In the genomic region with DNA sequence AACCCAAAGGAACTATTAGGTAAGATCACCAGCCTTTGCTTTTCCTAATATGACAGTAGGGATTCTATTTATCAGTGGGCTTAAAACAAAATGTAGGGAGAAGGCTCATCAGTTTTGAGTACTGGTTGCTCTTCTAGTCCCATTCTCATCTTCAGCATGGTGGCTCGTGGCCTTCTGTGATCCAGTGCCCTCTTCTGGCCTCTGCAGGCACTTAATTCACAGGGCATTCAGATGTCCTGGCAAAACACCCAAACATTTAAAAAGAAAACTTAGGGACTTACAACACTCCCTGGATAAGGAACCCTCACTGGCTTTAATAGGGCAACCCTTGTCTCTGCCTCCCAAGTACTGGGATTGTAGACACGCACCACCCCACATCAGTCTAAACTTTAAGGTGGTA, we compare ENCODE assay signal across 22 mouse cellular contexts. TPM values are rescaled to one million over a fixed set of nuclear protein-coding genes. Genes with fewer than 3 reads are reported as not detected.
A peak's percentile ranks its signal among the peaks of the same experiment; 100 is the strongest.
DNase-seq lines count a peak whose midpoint lies in the region; TF ChIP-seq lines count a peak whose summit lies in the region.
"Had no signal": no experiment of that assay in that cellular context is flagged by ENCODE, and none has a peak within 500 bp of the region (broad histone marks: within the 10 kb centered on the region; RNA-seq: fewer than 3 reads in every experiment).

No protein-coding gene starts in this region.

- H3K27ac ChIP-seq in gastrocnemius, adult 2 months, result no peak overlapping the region
- H3K27ac ChIP-seq in layer of hippocampus, adult 2 months, result no peak overlapping the region
- H3K27ac ChIP-seq in bone marrow, adult 2 months (ENCODE audit: control insufficient read depth, insufficient read depth, low read depth, low read length, poor library complexity), result no peak overlapping the region
- H3K27ac ChIP-seq: embryonic facial prominence, embryonic 13.5 days; kidney, embryonic 15.5 days; left cerebral cortex, adult 2 months; limb, embryonic 10.5 days; midbrain, embryonic 10.5 days; neural tube, embryonic 13.5 days had no signal

- WGBS in bone marrow, adult 2 months, result 67% methylated on average over 2 of the region's 2 CpGs

- intact Hi-C loops in gastrocnemius, adult 2 months (cut with DNase I), result no loop called here

- no peak for DNase-seq in gastrocnemius, adult 2 months
- DNase-seq in gastrocnemius, postnatal 4 days (ENCODE audit: low spot score in 2 of 2), result no peak
- DNase-seq in layer of hippocampus, adult 2 months (ENCODE audit: low spot score in 2 of 2), result no peak
- DNase-seq in layer of hippocampus, adult 8-10 months (ENCODE audit: low spot score in 2 of 2), result no peak
- peak; percentile 51 for DNase-seq in 416B (ENCODE audit: low read depth)
- DNase-seq in adrenal gland, postnatal 25 days, result no peak
- no peak for DNase-seq in right cerebral cortex, postnatal 25 days
- DNase-seq: adrenal gland, adult 8-10 months; B cell, adult 2 months; cerebellum, adult 11-12 months; cerebellum, postnatal 36 days; gastrocnemius, postnatal 14 days; lung, postnatal 36 days; right cerebral cortex, postnatal 4 days; thymus, postnatal 36 days had no signal

- TF ChIP-seq POLR2A in bone marrow, adult 2 months (IDR thresholded peaks at IDR 0.05; ENCODE audit: borderline replicate concordance, control insufficient read depth, low read depth, low read length), result no peak

- no peaks in the 10 kb centered on the region for H3K4me1 ChIP-seq in bone marrow, adult 2 months (ENCODE audit: control insufficient read depth, insufficient read depth, low read length)
- H3K4me1 ChIP-seq: embryonic facial prominence, embryonic 13.5 days; kidney, embryonic 15.5 days; limb, embryonic 10.5 days; midbrain, embryonic 10.5 days; neural tube, embryonic 13.5 days had no signal

- H3K4me3 ChIP-seq in gastrocnemius, adult 2 months, result no peak overlapping the region
- no peak overlapping the region for H3K4me3 ChIP-seq in layer of hippocampus, adult 2 months
- H3K4me3 ChIP-seq in bone marrow, adult 2 months (replicated peaks; ENCODE audit: control insufficient read depth, low read depth, low read length), result no peak overlapping the region
- H3K4me3 ChIP-seq: embryonic facial prominence, embryonic 13.5 days; kidney, embryonic 15.5 days; left cerebral cortex, adult 2 months; limb, embryonic 10.5 days; midbrain, embryonic 10.5 days; neural tube, embryonic 13.5 days had no signal

- peak; percentile 16; the same call in 1 of the 2 replicates for TF ChIP-seq CTCF in gastrocnemius, adult 2 months (IDR thresholded peaks at IDR 0.05)
- TF ChIP-seq CTCF in layer of hippocampus, adult 2 months (conservative IDR thresholded peaks at IDR 0.05), result peak; percentile 44
- TF ChIP-seq CTCF in bone marrow, adult 2 months (IDR thresholded peaks at IDR 0.05; ENCODE audit: control insufficient read depth, insufficient read depth, low read length), result 0 out of 2 replicates have a peak, but pooled peaks have one; percentile 7

RNA-seq across cellular contexts. Expression of gene Toe1, which starts 13.2 kb away (rescaled TPM):
- total RNA-seq in gastrocnemius, adult 2 months (2021), result 1 to 10 TPM; 4.1 to 5.4 TPM
- 10 to 100 TPM; 15.2 to 15.9 TPM for total RNA-seq in gastrocnemius, postnatal 4 days (2021)
- total RNA-seq in layer of hippocampus, adult 2 months (2021), result 10 to 100 TPM; 14.0 to 16.2 TPM
- total RNA-seq in layer of hippocampus, adult 8-10 months (2022), result 10 to 100 TPM; 11.3 to 16.1 (median 14.0) TPM
- polyA plus RNA-seq in bone marrow, adult 2 months (2011; ENCODE audit: insufficient read depth, insufficient read length, low replicate concordance, missing spikeins), result 8.8 and 11.9 TPM in 2 replicates
- 18.1 and 25.1 TPM in 2 replicates for total RNA-seq in adrenal gland, postnatal 25 days (2021)

RNA-seq across cellular contexts. Expression of gene Mutyh, which starts 13.2 kb away (rescaled TPM):
- total RNA-seq in gastrocnemius, adult 2 months (2021), result 1 to 10 TPM in 1 of 2 experiments, under 1 TPM in 1; 0.87 to 1.8 TPM
- total RNA-seq in gastrocnemius, postnatal 4 days (2021), result 1 to 10 TPM; 3.9 to 5.5 TPM
- total RNA-seq in layer of hippocampus, adult 2 months (2021), result 1 to 10 TPM; 3.1 to 3.2 TPM
- total RNA-seq in layer of hippocampus, adult 8-10 months (2022), result 1 to 10 TPM; 2.0 to 4.9 (median 2.9) TPM
- polyA plus RNA-seq in bone marrow, adult 2 months (2011; ENCODE audit: insufficient read depth, insufficient read length, low replicate concordance, missing spikeins), result 3.2 and 25.9 TPM in 2 replicates
- 3.9 and 9.0 TPM in 2 replicates for total RNA-seq in adrenal gland, postnatal 25 days (2021)

RNA-seq across cellular contexts. Expression of gene Hpdl, which starts 27.2 kb away (rescaled TPM):
- total RNA-seq in gastrocnemius, adult 2 months (2021), result 1 to 10 TPM; 1.5 to 1.9 TPM
- 1 to 10 TPM in 1 of 2 experiments, under 1 TPM in 1; 0.57 to 1.1 TPM for total RNA-seq in gastrocnemius, postnatal 4 days (2021)
- total RNA-seq in layer of hippocampus, adult 2 months (2021), result 1 to 10 TPM; 6.4 to 6.9 TPM
- 1 to 10 TPM; 3.1 to 5.5 (median 5.2) TPM for total RNA-seq in layer of hippocampus, adult 8-10 months (2022)
- not detected in 2 replicates for polyA plus RNA-seq in bone marrow, adult 2 months (2011; ENCODE audit: insufficient read depth, insufficient read length, low replicate concordance, missing spikeins)
- 2.7 and 3.6 TPM in 2 replicates for total RNA-seq in adrenal gland, postnatal 25 days (2021)
